Mouse (Mus musculus) urinary bladder, postnatal 25 days (tissue): Measurements from ENCODE around the gene Txk.
A peak's percentile ranks its signal among the peaks of the same experiment; 100 is the strongest.

Source experiments
- DNase-seq: peaks from one replicate; pipeline ENCODE4 v3.0.0; 2022; ENCODE audit warnings: low spot score

Gene Txk

GRCm38 (mm10) chr5:72690516-72690915 is 62.1 kb downstream of the Txk start:
- no peak for DNase-seq

- DNase-seq = no peak
Observed at GRCm38 (mm10) chr5:72689556-72689955, 63.0 kb downstream of the Txk start.

GRCm38 (mm10) chr5:72681451-72681850 is 71.1 kb downstream of the Txk start:
- DNase-seq = no peak

GRCm38 (mm10) chr5:72674994-72675542 is 77.5 kb downstream of the Txk start:
- no peak for DNase-seq

- no peak for DNase-seq
Observed at GRCm38 (mm10) chr5:72671017-72671699, 81.4 kb downstream of the Txk start.

- no peak for DNase-seq
Observed at GRCm38 (mm10) chr5:72668351-72668750, 84.2 kb downstream of the Txk start.

GRCm38 (mm10) chr5:72666428-72666827 is 86.1 kb downstream of the Txk start:
- DNase-seq = no peak

GRCm38 (mm10) chr5:72665281-72665680 is 87.3 kb downstream of the Txk start:
- DNase-seq = peak; percentile 46

- no peak for DNase-seq
Observed at GRCm38 (mm10) chr5:72664854-72665253, 87.7 kb downstream of the Txk start.

GRCm38 (mm10) chr5:72664126-72664525 is 88.5 kb downstream of the Txk start:
- DNase-seq = no peak

GRCm38 (mm10) chr5:72661051-72661781 is 91.4 kb downstream of the Txk start:
- no peak for DNase-seq

- DNase-seq = no peak
Observed at GRCm38 (mm10) chr5:72658375-72658774, 94.2 kb downstream of the Txk start.

GRCm38 (mm10) chr5:72656270-72656791 is 96.2 kb downstream of the Txk start:
- DNase-seq = no peak

- DNase-seq = no peak
Observed at GRCm38 (mm10) chr5:72653068-72653674, 99.4 kb downstream of the Txk start.

GRCm38 (mm10) chr5:72648987-72649735 is 103.4 kb downstream of the Txk start:
- no peak for DNase-seq

- DNase-seq = no peak
Observed at GRCm38 (mm10) chr5:72647958-72648595, 104.5 kb downstream of the Txk start.

GRCm38 (mm10) chr5:72647418-72647907 is 105.1 kb downstream of the Txk start, which contains the start of gene Nipal1:
TSS of gene Nipal1 (plus strand) at chr5:72647795.
- peak; percentile 57 for DNase-seq

- DNase-seq = no peak
Observed at GRCm38 (mm10) chr5:72646996-72647395, 105.6 kb downstream of the Txk start.

GRCm38 (mm10) chr5:72646131-72646530 is 106.4 kb downstream of the Txk start:
- DNase-seq = no peak
